Mouse (Mus musculus) ES-E14 (cell line): ENCODE measurements at regions not wholly inside any gene's neighbourhood (a gene's known extent, or its start where the extent isn't known, plus 50 kb on each side); places are given as distances from the start of the nearest gene placed in this dataset.

Source experiments
- DNase-seq: peaks from one replicate; pipeline ENCODE4 v3.0.0-alpha.2; 2013; ENCODE audit warnings: low read depth, low spot score
- H3K27ac ChIP-seq: 2 replicates; pipeline ENCODE4 v1.5.1; 2012; ENCODE audit warnings: low read depth, mild to moderate bottlenecking, low read length, moderate library complexity, mixed read lengths; ENCODE audit not compliant: poor library complexity, insufficient read depth, severe bottlenecking
- H3K36me3 ChIP-seq: 2 replicates; pipeline ENCODE4 v1.6.1; 2012; ENCODE audit warnings: mild to moderate bottlenecking, low read length, moderate library complexity, mixed read lengths; ENCODE audit not compliant: control insufficient read depth, poor library complexity, insufficient read depth, severe bottlenecking
- H3K4me1 ChIP-seq, 2 experiments: fragments of 150-350 bp in 1 of 2; sonication (generic) in 1 of 2; 2 replicates each; pipeline ENCODE4 v1.6.1; 2012; ENCODE audit warnings: low read length in 2 of 2, mild to moderate bottlenecking in 1 of 2, mixed read lengths in 1 of 2; ENCODE audit not compliant: control insufficient read depth in 2 of 2, insufficient read depth in 2 of 2, poor library complexity in 1 of 2
- H3K4me3 ChIP-seq, 2 experiments: fragments of 150-350 bp in 1 of 2; sonication (generic) in 1 of 2; 2 replicates each; pipeline ENCODE4 v1.5.1; 2012; ENCODE audit warnings: low read length in 2 of 2, low read depth in 1 of 2, mild to moderate bottlenecking in 1 of 2, mixed read lengths in 1 of 2; ENCODE audit not compliant: insufficient read depth in 1 of 2, poor library complexity in 1 of 2, severe bottlenecking in 1 of 2
- H3K9ac ChIP-seq: 2 replicates; pipeline ENCODE4 v1.6.1; 2012; ENCODE audit warnings: low read depth, mild to moderate bottlenecking, low read length, mixed read lengths; ENCODE audit not compliant: poor library complexity, insufficient read depth, severe bottlenecking
- H3K9me3 ChIP-seq: fragments of 150-350 bp; sonication (generic); 2 replicates; pipeline ENCODE4 v1.6.1; 2012; ENCODE audit warnings: low read depth, mild to moderate bottlenecking, low read length; ENCODE audit not compliant: control insufficient read depth, insufficient read depth
- CHD2 ChIP-seq: IDR thresholded peaks from 2 replicates; pipeline ENCODE4 v1.6.1; 2014; ENCODE audit warnings: mild to moderate bottlenecking, low read depth, low read length, inconsistent platforms
- HCFC1 ChIP-seq: IDR thresholded peaks from 2 replicates; pipeline ENCODE4 v1.6.1; 2012; ENCODE audit warnings: low read length, inconsistent platforms, borderline replicate concordance; ENCODE audit not compliant: insufficient read depth
- MAFK ChIP-seq: IDR thresholded peaks from 2 replicates; pipeline ENCODE4 v1.6.1; 2014; ENCODE audit warnings: mild to moderate bottlenecking, low read depth, low read length, inconsistent platforms; ENCODE audit not compliant: insufficient read depth
- ZC3H11A ChIP-seq: IDR thresholded peaks from 2 replicates; pipeline ENCODE4 v1.6.1; 2012; ENCODE audit warnings: low read depth, mild to moderate bottlenecking, inconsistent platforms, low read length, borderline replicate concordance
- ZNF384 ChIP-seq: IDR thresholded peaks from 2 replicates; pipeline ENCODE4 v1.6.1; 2012; ENCODE audit warnings: low read depth, low read length, inconsistent platforms
- in situ Hi-C, 2 experiments: fragments of 600-800 bp; cut with MboI; formaldehyde crosslinking; loops; one replicate each; pipeline ENCODE4 v1.15.1; 2025; ENCODE audit warnings: low sequenced_read_pairs in 2 of 2, inconsistent platforms in 1 of 2; ENCODE audit not compliant: unreplicated experiment in 2 of 2

DNA sequence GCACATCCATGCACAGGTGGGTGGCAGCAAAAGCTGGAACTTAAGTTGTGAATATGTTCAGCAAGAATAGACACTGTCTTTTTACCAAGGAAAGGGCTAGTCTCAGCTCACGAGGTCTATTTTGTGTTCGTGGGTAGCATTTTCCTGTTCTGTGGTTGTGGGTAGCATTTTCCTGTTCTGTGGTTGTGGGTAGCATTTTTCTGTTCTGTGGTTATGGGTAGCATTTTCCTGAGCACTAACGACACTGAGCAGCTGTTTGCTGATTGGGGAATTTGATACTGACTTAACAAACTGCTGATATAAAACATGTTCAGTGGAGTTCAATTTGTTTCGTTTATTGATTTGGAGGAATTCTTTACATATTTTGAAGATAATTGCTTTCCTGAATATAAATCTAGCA is 837.8 kb upstream of the Vwc2 start:
- no peak overlapping the region for H3K4me3 ChIP-seq
- H3K27ac ChIP-seq: no peak overlapping the region
- H3K9ac ChIP-seq: no peak overlapping the region
- no peaks in the 10 kb centered on the region for H3K9me3 ChIP-seq
- TF ChIP-seq HCFC1: no peak
- no peak for TF ChIP-seq ZC3H11A
- no peak for TF ChIP-seq MAFK
- no peak for TF ChIP-seq ZNF384
- TF ChIP-seq CHD2: no peak
- no peaks in the 10 kb centered on the region for H3K36me3 ChIP-seq
- no peaks in the 10 kb centered on the region for H3K4me1 ChIP-seq
- in situ Hi-C loops: no loop called here
- DNase-seq: no peak

GRCm38 (mm10) chr11:10283553-10283952 is 830.5 kb upstream of the Vwc2 start:
- Histone ChIP-seq H3K4me1 (no peaks in the 10 kb centered on the region), H3K9me3 (no peaks in the 10 kb centered on the region), H3K4me3 (no peak overlapping the region), H3K9ac (no peak overlapping the region), H3K27ac (no peak overlapping the region), H3K36me3 (no peaks in the 10 kb centered on the region)
- DNase-seq: no peak
- in situ Hi-C loops: no loop called here
- TF ChIP-seq ZNF384: no peak
- no peak for TF ChIP-seq CHD2

- no peaks in the 10 kb centered on the region for H3K9me3 ChIP-seq
- no peak for DNase-seq
- no peak overlapping the region for H3K27ac ChIP-seq
- H3K9ac ChIP-seq: no peak overlapping the region
- H3K36me3 ChIP-seq: no peaks in the 10 kb centered on the region
- no peaks in the 10 kb centered on the region for H3K4me1 ChIP-seq
- TF ChIP-seq ZC3H11A: no peak
- no peak for TF ChIP-seq ZNF384
- TF ChIP-seq CHD2: no peak
- TF ChIP-seq MAFK: no peak
- TF ChIP-seq HCFC1: no peak
- in situ Hi-C loops: no loop called here
- no peak overlapping the region for H3K4me3 ChIP-seq
Observed at GRCm38 (mm10) chr11:10291996-10292395, 822.0 kb upstream of the Vwc2 start.

DNA sequence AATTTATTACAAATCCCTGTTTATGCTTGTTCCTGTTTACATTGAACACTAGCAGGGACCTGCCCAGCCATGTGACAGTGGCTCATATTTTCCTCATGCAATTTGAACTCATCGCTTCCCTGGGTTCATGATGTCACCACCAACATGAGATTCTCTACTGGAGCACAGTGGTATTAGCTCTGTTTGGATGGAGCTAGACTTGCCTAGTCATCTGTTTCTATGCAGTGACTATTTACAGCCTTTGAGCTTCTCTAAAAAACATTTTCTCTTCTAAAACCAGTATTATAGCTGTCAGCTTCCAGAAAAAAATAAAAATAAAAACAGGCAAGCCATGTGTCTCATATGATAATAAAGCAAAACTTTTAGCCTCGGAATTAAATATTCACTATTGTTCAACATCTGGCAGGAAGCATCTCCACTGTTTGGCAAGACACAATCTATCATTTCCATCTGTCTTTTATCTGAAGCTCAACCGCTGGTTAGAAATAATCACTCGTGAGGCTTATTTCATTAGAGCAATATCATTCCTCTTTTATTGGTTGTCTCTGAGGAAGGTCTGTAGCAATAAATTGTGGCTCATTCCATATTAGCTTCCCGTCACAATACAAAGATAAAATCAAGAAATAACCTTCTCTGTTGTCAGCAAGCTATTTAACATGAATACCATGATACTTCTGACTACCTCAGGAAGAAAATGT is 804.9 kb upstream of the Vwc2 start:
- no peak for DNase-seq
- no peak overlapping the region for H3K27ac ChIP-seq
- in situ Hi-C loops: no loop called here
- no peak for TF ChIP-seq ZNF384
- no peak for TF ChIP-seq MAFK
- no peak for TF ChIP-seq HCFC1
- no peak for TF ChIP-seq ZC3H11A
- TF ChIP-seq CHD2: no peak
- no peaks in the 10 kb centered on the region for H3K36me3 ChIP-seq
- H3K4me3 ChIP-seq: no peak overlapping the region
- no peak overlapping the region for H3K9ac ChIP-seq
- no peaks in the 10 kb centered on the region for H3K4me1 ChIP-seq
- H3K9me3 ChIP-seq: no peaks in the 10 kb centered on the region

DNA sequence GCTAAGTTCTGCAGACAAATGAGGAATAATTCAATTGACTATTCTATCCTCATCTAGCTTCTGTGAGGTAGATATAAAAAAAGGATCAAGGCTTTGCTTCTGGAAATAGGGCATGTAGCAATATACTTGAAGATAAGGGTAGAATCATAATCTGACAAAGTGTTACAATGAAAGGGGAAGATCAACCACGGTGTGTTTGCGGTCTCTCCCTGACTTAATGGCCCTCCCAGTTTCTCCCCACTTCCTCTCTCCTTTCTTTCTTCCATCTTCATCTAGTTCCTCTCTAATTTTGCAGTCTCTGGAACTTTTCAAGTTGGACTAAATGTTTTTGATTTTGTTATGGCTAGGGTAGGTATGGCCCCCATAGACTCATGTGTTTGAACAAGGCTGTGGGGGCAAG is 796.6 kb upstream of the Vwc2 start:
- Histone ChIP-seq H3K4me3 (no peak overlapping the region), H3K9ac (no peak overlapping the region), H3K36me3 (no peaks in the 10 kb centered on the region), H3K27ac (no peak overlapping the region), H3K4me1 (no peaks in the 10 kb centered on the region), H3K9me3 (no peaks in the 10 kb centered on the region)
- in situ Hi-C loops: no loop called here
- DNase-seq: no peak
- no peak for TF ChIP-seq CHD2
- no peak for TF ChIP-seq ZNF384
- TF ChIP-seq MAFK: no peak
